Mouse (Mus musculus) embryo, embryonic 9.5 days (tissue): Measurements from ENCODE around the gene Plk1.
A peak's percentile ranks its signal among the peaks of the same experiment; 100 is the strongest.

Experiments used
- DNase-seq: peaks from one replicate; pipeline ENCODE4 v3.0.0-alpha.2; 2017; ENCODE audit errors: extremely low spot score

The Plk1 gene

DNA sequence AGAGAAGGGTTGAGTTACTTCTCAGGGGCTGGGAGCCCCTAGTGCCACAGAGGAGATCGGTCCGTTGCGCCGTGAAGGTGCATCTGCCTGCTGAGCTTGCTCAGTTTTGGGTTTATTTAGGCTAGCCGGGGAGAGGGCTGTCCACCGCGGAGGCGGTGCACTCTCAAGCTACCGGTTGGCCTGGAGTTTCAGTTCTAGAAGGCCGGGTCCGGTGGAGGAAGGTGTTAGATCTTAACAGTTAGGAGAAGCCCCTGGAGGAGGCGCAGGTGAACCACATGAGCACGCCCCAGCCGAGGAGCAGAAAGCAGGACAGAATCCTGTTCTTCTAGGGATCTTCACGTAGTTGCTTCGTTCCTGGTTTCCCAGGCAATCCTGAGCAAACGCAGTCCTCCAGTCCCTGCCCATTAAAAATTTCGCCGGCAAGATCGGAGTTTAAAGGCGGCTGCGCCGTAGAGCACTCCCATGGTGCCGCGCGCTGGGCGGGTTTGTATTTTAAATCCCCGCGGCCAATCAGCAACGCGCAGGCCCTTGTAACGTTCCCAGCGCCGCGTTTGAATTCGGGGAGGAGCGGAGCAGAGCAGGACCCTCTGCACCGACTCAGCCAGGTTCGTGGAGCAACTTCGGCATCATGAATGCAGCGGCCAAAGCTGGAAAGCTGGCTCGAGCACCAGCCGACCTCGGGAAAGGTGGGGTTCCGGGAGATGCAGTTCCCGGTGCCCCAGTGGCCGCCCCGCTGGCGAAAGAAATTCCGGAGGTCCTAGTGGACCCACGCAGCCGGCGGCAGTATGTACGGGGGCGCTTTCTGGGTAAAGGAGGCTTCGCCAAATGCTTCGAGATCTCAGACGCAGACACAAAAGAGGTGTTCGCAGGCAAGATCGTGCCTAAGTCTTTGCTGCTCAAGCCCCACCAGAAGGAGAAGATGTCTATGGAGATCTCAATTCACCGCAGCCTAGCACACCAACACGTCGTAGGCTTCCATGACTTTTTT is at the start of gene Plk1:
Plk1 (plus strand) TSS at position 525 of the 988 bp plus-strand sequence.
- peak; percentile 89 for DNase-seq

GRCm38 (mm10) chr7:122123518-122123917 is 35.7 kb upstream of the Plk1 start:
- no peak for DNase-seq

GRCm38 (mm10) chr7:122125636-122126035 is 33.6 kb upstream of the Plk1 start:
- DNase-seq: no peak

DNA sequence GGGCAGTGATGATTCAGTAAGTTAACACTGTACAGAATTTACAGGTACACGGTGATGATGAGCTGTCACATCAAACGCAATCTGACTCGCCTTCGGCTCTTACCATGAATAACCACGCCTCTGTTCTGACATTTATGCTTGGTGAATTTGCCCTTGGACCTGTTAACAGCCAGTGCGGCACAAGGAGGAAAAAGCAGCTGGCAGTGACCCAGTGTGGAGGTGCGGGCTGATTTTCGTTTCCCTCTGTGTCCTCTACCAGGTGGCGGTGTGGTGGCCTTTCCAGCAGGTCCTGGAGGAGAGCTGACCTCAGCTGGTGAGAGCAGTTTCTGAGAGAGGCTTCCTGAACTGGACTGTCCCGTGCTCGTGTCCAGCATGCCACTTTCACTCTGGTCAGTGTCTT is 32.3 kb upstream of the Plk1 start:
- no peak for DNase-seq

DNA sequence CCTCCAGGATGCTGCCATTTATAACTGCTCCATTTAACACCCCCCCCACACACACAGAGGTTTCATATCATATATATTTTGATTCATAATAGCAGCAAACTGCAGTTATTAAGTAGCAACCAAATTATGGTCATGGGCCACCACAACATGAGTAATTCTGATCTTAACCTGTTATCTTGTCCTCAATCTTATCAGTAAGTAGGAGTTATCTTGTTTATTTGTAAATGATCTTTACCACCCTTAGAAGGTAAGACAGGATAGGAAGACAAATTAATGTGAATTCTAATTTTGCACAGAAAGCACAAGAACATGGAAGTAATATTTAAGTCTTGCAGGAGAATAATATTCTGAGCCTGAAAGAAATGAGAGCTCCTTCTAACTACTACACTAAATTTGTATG is 27.4 kb upstream of the Plk1 start:
- no peak for DNase-seq

DNA sequence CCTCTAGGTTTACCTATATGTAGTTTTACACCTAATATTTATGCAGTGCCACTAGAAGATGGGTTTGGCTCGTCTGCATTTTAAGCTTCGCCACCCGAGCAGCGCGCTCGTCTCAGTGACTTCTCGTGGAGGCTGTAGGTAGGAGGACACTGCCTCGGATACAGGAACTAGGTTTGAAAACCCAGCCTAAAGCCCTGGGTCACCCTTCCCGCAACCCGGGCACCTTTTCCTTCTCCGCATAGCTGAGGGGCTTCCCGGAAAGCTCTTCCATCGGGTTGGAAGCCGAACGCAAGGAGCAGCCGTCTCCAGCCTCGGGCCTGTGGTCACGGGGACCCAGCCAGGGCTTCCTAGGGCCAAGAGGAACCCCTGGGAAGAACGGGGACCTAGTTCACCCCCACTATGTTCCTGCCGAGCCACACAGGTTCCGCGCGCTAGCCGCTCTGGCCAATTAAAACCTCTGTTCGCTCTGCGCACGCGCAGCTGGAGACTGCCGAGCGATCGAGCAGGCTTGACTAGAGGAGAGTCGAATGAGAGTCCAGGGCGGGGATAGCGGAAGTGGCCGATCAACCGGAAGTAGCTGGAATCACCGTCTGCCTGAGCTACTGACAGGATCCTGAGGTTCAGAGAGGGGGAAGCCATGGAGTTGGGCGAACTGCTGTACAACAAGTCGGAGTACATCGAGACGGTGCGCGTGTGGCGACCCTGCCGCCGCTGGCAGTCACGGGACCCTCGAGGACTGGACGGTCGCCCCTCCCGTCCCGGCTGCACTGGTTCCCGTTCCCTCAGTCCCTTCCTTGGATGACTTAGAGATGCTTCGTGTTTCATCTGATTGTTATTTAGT is 26.5 kb upstream of the Plk1 start, which contains the start of the genes Palb2 and Dctn5:
Palb2 (minus strand) TSS at position 489 of the 841 bp plus-strand sequence.
Dctn5 (plus strand) TSS at position 545 of the 841 bp plus-strand sequence.
- peak; percentile 98 for DNase-seq

- DNase-seq: no peak
These were observed 26.0 kb upstream of the Plk1 start for GRCm38 (mm10) chr7:122133338-122133625.

GRCm38 (mm10) chr7:122135070-122135469 is 24.2 kb upstream of the Plk1 start:
- peak; percentile 13 for DNase-seq

DNA sequence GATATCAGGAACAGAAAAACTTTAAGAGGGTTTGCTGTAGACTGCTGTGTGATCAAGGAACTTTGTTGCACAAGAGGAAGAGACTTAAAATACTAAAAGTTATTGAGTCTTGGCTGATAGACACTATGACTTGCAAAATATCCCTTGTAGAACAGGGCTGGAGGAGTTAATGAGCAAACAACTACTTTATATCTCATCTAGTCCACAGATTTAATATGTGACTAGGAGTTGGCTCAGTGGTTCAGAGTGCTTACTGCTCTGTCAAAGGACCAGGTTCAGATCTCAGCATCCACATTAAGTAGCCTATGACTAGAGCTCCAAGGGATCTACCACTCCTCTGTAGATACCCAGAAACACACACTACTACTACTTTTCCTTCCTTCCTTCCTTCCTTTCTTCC is 22.2 kb upstream of the Plk1 start:
- no peak for DNase-seq

DNA sequence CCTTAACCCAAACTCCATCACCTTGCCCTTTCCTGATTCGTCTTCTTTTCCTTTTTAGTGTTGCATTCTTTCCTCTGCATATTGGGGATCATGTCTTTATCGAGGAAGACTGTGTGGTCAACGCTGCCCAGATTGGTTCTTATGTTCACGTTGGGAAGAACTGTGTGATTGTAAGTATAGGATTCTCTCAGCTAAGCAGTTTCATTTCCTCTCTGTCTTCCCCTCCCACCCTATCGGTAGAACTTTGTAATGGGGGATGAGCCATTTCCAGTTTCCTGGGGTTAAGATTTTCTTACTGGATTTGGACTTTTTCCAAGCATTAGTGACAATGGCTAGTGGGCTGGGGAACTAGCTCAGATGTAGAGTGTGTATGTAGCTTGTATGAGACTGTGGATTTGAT is 21.0 kb upstream of the Plk1 start:
- no peak for DNase-seq

DNA sequence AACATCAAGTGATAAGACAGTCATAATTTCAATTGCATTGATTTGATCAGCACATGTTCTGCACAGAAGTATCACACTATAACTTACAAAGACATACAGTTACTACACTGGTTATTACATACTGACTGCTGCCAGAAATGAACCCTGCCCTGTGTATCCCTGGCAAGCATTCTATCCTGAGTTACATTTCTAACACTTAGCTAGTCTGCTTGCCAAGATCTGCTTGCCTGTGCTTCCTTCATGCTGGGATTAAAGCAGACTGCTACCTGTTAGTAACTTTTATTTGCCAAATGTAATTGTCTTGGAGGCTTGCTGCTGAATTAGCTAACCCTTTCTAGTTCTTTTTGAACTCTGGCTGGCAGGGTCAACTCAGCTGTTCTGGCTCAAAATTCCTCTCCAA is 18.2 kb upstream of the Plk1 start:
- DNase-seq: no peak

DNA sequence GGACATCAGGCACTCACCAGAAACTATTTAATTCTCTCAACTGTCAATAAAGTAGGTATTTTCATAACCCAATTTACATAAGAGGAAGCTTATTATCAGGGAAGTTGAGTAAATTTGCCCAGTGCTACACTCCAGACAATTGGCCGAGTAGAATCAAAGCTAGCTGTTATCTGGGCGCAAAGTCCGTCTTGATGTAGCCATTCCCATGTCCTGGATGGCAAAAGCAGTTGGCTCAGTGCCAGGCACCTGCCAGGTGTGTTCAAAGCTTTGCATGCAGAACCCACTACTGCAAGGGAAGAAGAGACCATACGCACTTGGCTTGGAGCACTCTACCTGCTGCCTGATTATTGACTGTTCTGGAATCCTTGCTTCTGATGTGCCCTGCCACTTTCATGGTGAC is 6.8 kb upstream of the Plk1 start:
- DNase-seq: no peak

DNA sequence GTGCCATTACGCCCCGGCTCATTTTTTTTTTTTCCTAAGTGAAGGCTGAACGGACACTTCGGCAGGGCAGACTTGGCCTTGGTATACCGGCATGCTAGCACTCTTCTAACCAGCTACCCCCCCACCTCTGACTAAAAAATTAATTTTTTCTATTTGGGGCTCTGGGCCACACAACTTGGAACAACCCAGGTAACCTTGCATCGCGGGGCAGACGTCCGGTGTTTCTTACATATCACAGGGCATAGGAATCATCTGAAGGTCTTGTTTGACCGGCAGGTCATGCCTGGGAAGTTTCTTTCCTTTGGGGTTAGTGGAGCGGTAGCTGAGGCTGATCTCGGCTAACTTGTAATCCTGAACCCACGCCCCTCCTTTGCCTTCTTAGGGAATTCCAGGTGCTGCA is 751 bp upstream of the Plk1 start:
- no peak for DNase-seq

DNA sequence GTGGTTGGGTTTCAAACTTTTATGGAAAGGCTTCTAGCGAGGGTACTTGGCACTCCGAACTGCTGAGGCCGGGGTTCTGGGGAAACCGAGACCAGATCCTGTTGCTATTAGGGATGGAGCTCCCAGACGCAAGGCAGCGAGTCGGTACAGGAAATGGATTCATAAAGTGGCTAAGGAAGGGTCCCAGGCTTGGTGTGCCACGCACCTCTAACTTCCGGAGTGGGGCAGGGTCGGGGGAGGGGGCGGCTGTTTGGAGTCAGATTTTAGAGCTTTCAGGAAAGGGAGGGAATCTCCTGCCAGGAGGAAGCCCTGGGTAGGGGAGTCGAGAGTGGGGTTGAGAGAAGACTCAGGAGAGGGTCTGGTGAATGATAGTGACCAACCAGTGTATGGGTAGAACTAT is 798 bp downstream of the Plk1 start:
- DNase-seq: peak; percentile 37

DNA sequence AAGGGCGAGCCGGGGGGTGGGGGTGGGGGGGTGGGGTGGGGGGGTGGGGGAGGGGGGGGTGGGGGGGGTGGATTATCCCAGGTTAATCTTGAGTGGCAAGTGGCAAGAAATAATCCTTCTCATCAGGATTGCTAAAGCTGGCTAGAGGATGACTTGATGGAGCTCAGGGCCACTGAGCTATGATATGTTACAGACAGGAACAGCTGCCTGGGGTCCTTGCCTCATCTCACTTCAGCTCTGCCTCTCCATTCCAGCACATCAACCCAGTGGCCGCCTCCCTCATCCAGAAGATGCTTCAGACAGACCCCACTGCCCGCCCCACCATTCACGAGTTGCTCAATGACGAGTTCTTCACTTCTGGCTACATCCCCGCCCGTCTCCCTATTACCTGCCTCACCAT is 4.5 kb downstream of the Plk1 start:
- DNase-seq: no peak

- DNase-seq: no peak
These were observed 8.0 kb downstream of the Plk1 start for GRCm38 (mm10) chr7:122167203-122167602.

DNA sequence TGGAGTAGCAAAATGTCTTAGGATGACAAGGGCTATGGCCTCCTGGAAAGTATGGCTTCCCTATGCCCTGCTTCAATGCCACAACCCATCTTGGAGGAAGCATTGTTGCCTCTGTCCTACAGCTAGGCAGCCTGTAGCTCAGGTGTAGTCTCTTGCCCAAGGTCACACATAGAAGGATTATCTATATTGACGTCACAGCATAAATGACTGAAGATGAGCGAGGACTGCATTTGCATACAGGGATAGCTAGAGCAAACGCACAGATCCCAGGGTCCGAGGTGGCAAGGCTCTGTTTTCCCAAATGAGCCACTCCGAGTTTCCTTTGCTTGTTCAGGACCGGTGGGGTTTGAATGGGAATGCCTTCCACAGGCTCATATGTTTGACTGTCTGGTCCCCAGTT is 11.5 kb downstream of the Plk1 start:
- no peak for DNase-seq

DNA sequence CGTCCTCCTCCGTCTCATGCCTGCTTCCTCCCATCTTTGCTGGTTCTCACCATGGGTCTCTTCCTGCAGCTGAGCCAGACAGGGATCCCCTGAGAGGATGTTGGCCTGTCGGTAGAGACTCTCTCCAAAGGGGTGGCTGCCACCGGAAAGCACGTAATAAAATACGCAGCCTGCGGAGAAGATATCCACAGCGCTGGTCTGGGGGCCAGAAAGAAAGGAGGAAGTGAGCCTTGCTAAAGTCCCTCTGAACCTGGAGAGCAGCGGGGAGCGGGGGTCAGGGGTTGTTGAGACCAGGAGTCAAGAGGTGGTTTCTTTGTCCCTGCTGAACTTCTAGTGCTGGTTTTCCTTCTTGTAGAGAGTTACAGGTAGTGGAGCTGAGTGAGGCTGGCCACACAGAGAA is 12.4 kb downstream of the Plk1 start:
- DNase-seq: no peak

- no peak for DNase-seq
These were observed 21.5 kb downstream of the Plk1 start for GRCm38 (mm10) chr7:122180720-122181119.

DNA sequence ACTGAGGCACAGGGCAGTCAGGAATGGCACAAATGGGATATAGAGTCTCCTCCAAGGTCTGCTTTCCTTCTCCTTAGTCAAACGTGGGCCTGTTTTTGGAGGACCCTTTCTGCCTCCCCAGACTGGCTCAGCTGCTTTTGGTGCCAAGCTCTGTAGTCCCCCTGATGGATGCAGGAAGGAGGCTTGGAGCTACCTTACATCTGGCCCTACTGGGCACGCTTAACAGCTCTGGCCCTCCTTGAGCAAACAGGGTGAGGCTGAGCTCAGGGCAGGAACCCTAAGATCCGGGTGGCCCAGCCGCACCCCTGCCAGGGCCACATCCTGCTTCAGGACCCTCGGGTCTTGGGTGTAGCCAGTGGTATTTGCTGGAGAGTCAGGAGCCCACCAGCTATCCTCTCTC is 25.3 kb downstream of the Plk1 start:
- DNase-seq: no peak

DNA sequence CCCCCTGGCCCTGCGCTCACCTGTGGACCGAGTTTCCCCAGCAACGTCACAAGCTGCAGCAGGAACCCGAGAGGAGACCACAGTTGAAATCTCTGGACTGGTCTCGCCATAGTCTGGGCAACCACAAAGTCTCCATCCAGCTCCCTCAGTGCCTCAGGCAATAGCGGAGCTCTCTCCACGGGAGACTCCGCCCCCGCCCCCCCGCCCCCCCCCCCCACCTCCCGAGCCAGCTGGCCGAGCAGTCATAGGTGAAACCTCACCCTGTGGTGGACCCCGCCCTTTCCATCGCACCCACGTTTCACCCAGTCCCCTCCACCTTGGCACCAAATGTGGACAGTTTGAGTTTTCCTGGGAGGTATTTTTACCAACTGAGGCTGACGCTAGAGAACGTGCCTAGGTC is 26.8 kb downstream of the Plk1 start, which contains the start of gene Ern2:
Ern2 (minus strand) TSS at position 165 of the 400 bp plus-strand sequence.
- no peak for DNase-seq

DNA sequence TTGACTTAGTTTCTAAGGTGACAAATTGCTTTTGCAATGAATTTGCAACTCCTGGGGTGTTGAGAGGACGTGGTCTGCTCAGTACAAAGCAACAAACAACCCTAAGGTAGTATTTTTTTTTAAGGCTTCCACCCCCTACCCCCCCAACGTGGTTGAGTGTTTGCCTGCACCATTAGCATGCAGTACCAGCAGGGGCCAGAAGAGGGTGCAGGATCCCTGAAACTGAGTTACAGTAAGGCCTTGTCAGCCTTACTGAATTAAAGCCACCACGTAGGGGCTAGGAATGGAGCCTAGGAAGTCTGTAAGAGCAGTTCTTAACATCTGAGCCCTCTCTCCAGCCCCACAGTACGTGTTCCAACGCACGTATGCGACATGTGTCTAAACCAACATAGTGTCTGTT is 30.2 kb downstream of the Plk1 start:
- peak; percentile 58 for DNase-seq

GRCm38 (mm10) chr7:122191097-122191496 is 31.9 kb downstream of the Plk1 start:
- DNase-seq: no peak
